Mouse (Mus musculus): ENCODE measurements around the gene Gm16381. TPM values are rescaled to one million over a fixed set of nuclear protein-coding genes. Genes with fewer than 3 reads are reported as not detected.
A peak's percentile ranks its signal among the peaks of the same experiment; 100 is the strongest.
"Not testable (repeated sequence)": the region's sequence is repeated elsewhere in the genome, so short reads cannot be mapped to it uniquely, and the experiment has no call there.

The Gm16381 gene
- polyA plus RNA-seq (2015; fragmentation: Nextera tagmentation; extraction: Ambion mirVana): not detected in 2 replicates

DNA sequence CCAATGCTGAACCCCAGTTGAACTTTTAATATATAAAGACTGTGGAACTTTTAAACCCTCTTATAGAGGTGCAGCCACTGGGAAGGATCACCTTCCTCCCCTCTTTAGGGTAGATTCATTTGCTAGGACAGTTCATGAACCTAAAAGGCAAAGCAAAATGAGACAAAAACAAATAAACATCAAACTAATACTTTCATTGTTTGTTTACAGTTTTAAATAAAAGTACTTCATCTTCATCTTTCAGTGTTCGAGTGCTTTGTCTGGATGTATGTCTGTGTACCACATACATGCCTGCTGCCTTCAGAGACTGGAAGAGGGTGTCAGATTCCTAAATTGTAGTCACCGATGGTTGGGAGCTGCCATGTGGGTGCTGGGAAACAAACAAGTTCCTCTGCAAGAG, at the start of gene Gm16381:
Gene Gm16381, minus strand, starts transcription at position 101 of the 400 bp plus-strand sequence.
- H3K4me2 ChIP-seq (ENCODE audit: low read depth, low read length); ATAC-seq (ENCODE audit: low read depth); H3K27ac ChIP-seq (ENCODE audit: low read length); H3K36me3 ChIP-seq (ENCODE audit: control insufficient read depth, insufficient read depth); H3K4me1 ChIP-seq (ENCODE audit: control insufficient read depth, low read depth, low read length); H3K4me3 ChIP-seq (ENCODE audit: low read depth, low read length); H3K9ac ChIP-seq (ENCODE audit: low read depth, low read length); H3K27me3 ChIP-seq (ENCODE audit: control insufficient read depth, insufficient read depth, low read depth, low read length); H3K9me3 ChIP-seq (replicated peaks; ENCODE audit: control insufficient read depth, low read length): not testable (repeated sequence)
- WGBS (ENCODE audit: insufficient replicate concordance): 59% methylated on average over 1 of the region's 2 CpGs

DNA sequence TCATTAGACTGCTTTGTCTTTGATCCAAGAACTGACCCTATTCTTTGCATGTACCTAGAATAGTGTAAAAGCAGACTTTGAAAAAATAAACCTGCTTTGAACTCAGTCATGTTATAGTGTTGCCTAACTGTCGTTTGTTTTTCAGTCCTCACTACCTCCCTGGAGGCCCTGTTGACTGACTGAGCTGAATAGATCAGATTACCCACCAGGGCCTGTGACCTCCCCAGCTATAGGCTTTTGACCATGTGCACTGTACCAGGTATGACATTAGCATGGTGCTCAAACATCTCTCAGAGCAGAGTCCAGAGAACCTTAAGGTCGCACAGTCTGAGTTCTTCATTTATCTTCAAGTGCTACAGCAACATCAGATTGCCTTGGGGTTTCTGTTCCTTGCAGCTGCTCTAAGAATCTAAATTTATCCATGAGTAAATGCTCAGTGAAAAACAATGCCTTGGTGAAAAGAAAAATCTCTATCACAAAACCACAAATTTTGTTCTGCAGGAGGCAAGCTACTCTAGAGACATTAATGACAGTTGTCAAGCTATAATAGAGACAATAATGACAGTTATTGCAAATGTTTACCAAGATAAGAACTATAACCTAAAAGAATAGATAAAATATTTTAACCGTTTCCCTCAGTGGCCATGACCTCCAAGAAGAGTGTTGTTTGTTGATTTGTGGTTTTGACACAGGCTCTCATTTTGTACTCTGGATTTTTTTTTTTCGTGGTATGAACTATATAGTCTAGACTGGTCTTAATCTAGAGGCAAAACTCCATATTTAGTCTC, 8.7 kb upstream of the Gm16381 start:
- H3K9ac ChIP-seq (ENCODE audit: low read depth, low read length); H3K27ac ChIP-seq (ENCODE audit: low read length); H3K4me3 ChIP-seq (ENCODE audit: low read depth, low read length); H3K36me3 ChIP-seq (ENCODE audit: control insufficient read depth, insufficient read depth); H3K4me1 ChIP-seq (ENCODE audit: control insufficient read depth, low read depth, low read length); H3K27me3 ChIP-seq (ENCODE audit: control insufficient read depth, insufficient read depth, low read depth, low read length); H3K4me2 ChIP-seq (ENCODE audit: low read depth, low read length); H3K9me3 ChIP-seq (replicated peaks; ENCODE audit: control insufficient read depth, low read length): not testable (repeated sequence)
- 25% methylated on average over 2 of the region's 4 CpGs for WGBS (ENCODE audit: insufficient replicate concordance)
- ATAC-seq (ENCODE audit: low read depth): peak; percentile 81

DNA sequence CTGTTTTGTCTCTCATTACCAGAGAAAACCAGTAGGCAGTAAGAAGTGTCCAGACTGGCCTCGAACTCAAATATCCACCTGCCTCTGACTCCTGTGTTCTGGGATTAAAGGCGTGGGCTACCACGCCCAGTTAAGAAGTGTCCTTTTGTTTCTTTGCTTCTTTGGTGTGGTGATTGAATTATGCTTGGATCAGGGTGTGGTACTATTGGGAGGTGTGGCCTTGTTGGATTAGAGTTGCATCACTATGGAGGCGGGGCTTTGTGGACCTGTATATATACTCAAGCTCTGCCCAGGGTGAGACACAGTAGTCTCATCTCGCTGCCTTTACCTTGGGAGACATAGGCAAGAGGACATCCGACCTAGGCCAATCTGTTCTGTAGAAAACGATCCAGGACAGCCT, 25.9 kb downstream of the Gm16381 start, which contains the start of gene Gm4027:
Gene Gm4027, plus strand, starts transcription at position 301 of the 400 bp plus-strand sequence.
- not testable (repeated sequence) for ATAC-seq (ENCODE audit: low read depth); H3K9me3 ChIP-seq (replicated peaks; ENCODE audit: control insufficient read depth, low read length); H3K27me3 ChIP-seq (ENCODE audit: control insufficient read depth, insufficient read depth, low read depth, low read length); H3K4me2 ChIP-seq (ENCODE audit: low read depth, low read length); H3K4me3 ChIP-seq (ENCODE audit: low read depth, low read length); H3K4me1 ChIP-seq (ENCODE audit: control insufficient read depth, low read depth, low read length); H3K27ac ChIP-seq (ENCODE audit: low read length); H3K36me3 ChIP-seq (ENCODE audit: control insufficient read depth, insufficient read depth); H3K9ac ChIP-seq (ENCODE audit: low read depth, low read length)
- 64% methylated on average over 5 of the region's 7 CpGs for WGBS (ENCODE audit: insufficient replicate concordance)

DNA sequence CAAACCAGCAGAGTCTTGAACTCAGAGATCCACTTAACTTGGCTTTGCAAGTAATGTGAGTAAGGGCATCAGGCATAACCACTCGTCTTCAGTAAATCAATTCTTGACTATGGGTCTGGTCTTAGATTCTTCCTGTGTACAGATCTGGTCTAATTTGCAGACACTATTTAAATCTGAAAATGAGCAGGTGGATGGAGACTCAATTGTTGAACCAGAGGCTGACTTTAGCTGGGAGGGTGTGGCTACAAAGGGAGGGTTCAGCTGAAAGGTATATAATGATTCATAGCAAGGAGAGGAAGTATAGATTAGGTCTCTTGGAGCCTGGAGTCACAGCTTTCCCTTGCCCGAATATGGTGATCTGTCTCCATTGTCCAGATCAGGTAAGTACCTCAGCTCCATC, 42.0 kb downstream of the Gm16381 start, which contains the start of gene Oog1:
Gene Oog1, plus strand, starts transcription at position 301 of the 400 bp plus-strand sequence.
- H3K9ac ChIP-seq (ENCODE audit: low read depth, low read length); H3K4me1 ChIP-seq (ENCODE audit: control insufficient read depth, low read depth, low read length); H3K9me3 ChIP-seq (replicated peaks; ENCODE audit: control insufficient read depth, low read length); H3K4me2 ChIP-seq (ENCODE audit: low read depth, low read length); H3K4me3 ChIP-seq (ENCODE audit: low read depth, low read length); H3K27ac ChIP-seq (ENCODE audit: low read length); ATAC-seq (ENCODE audit: low read depth); H3K36me3 ChIP-seq (ENCODE audit: control insufficient read depth, insufficient read depth); H3K27me3 ChIP-seq (ENCODE audit: control insufficient read depth, insufficient read depth, low read depth, low read length): not testable (repeated sequence)
- WGBS (ENCODE audit: insufficient replicate concordance): 33% methylated on average over 1 of the region's 2 CpGs

DNA sequence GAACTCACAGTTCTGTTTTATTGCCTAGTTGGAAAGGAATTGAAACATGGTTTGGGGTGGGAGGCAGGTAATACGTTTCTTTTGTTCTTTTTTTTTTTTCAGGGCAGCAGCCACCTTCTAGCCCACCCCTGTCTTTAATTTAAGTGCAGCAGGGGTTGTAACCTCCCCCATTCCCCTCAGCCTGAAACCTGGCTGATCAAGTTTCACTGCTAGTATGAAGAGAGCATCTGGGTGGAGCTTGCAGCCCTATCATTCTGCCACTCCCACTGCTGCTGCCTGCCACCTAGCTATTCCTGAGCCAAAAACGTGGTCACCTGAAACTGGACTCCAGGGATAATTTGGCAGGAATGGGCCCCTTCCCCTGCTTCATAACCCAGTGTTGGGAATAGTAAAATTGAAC, 43.0 kb downstream of the Gm16381 start:
- H3K4me2 ChIP-seq (ENCODE audit: low read depth, low read length); H3K9me3 ChIP-seq (replicated peaks; ENCODE audit: control insufficient read depth, low read length); H3K36me3 ChIP-seq (ENCODE audit: control insufficient read depth, insufficient read depth); H3K4me3 ChIP-seq (ENCODE audit: low read depth, low read length); H3K27ac ChIP-seq (ENCODE audit: low read length); H3K9ac ChIP-seq (ENCODE audit: low read depth, low read length); H3K4me1 ChIP-seq (ENCODE audit: control insufficient read depth, low read depth, low read length); ATAC-seq (ENCODE audit: low read depth); H3K27me3 ChIP-seq (ENCODE audit: control insufficient read depth, insufficient read depth, low read depth, low read length): not testable (repeated sequence)
- 3% methylated on average over 2 of the region's 2 CpGs for WGBS (ENCODE audit: insufficient replicate concordance)

Other genes with a start within 250 kb of the Gm16381 start
- 137 and 154 TPM in 2 replicates for gene Slirp, start 200.7 kb downstream of the Gm16381 start, polyA plus RNA-seq (2015; fragmentation: Nextera tagmentation; extraction: Ambion mirVana)
- 17.0 and 17.4 TPM in 2 replicates for gene Alkbh1, start 200.6 kb downstream of the Gm16381 start, polyA plus RNA-seq (2015; fragmentation: Nextera tagmentation; extraction: Ambion mirVana)
- 43.1 and 47.7 TPM in 2 replicates for gene Snw1, start 172.3 kb downstream of the Gm16381 start, polyA plus RNA-seq (2015; fragmentation: Nextera tagmentation; extraction: Ambion mirVana)
- gene Gm5788, start 149.9 kb downstream of the Gm16381 start, polyA plus RNA-seq (2015; fragmentation: Nextera tagmentation; extraction: Ambion mirVana): not detected in 2 replicates
- not detected in 2 replicates for gene Gm8300, start 130.3 kb downstream of the Gm16381 start, polyA plus RNA-seq (2015; fragmentation: Nextera tagmentation; extraction: Ambion mirVana)
- not detected in 2 replicates for gene Oog1, start 41.9 kb downstream of the Gm16381 start, polyA plus RNA-seq (2015; fragmentation: Nextera tagmentation; extraction: Ambion mirVana)
- not detected in 2 replicates for gene Gm4027, start 25.8 kb downstream of the Gm16381 start, polyA plus RNA-seq (2015; fragmentation: Nextera tagmentation; extraction: Ambion mirVana)
- not detected in 2 replicates for gene Gm21319, start 131.1 kb upstream of the Gm16381 start, polyA plus RNA-seq (2015; fragmentation: Nextera tagmentation; extraction: Ambion mirVana)
- not detected in 2 replicates for gene Gm21936, start 150.9 kb upstream of the Gm16381 start, polyA plus RNA-seq (2015; fragmentation: Nextera tagmentation; extraction: Ambion mirVana)
- 0.26 TPM in 1 of 2 replicates, not detected in the other for gene BB287469, start 172.0 kb upstream of the Gm16381 start, polyA plus RNA-seq (2015; fragmentation: Nextera tagmentation; extraction: Ambion mirVana)
- not detected in 2 replicates for gene Gm2001, start 197.7 kb upstream of the Gm16381 start, polyA plus RNA-seq (2015; fragmentation: Nextera tagmentation; extraction: Ambion mirVana)
- not detected in 2 replicates for gene Gm2016, start 229.5 kb upstream of the Gm16381 start, polyA plus RNA-seq (2015; fragmentation: Nextera tagmentation; extraction: Ambion mirVana)

Data from liver, embryonic 16.5 days (tissue).